14 mouse cellular contexts compared by ENCODE assay signal in the genomic region with DNA sequence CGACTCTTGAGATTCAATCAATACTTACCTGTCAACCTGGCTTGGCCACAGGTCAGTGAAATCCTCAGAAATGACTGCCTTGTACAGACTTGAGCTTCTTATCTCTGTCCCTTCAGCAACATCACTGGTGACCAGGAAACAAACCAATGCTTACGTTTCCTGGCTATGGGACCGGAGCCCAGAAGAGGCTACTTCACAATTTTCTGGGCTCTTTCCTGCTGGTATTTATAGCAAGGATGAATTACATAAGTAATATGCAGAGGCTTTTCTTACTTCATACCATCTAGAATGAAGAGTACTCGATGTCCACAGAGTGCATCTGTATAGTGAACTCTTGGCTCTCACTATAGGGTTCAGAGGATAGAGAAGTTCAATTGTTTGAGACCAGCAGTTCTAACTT.
DNase-seq lines count a peak whose midpoint lies in the region; ATAC-seq and TF ChIP-seq lines count a peak whose summit lies in the region.
"Had no signal": no experiment of that assay in that cellular context is flagged by ENCODE, and none has a peak within 500 bp of the region (broad histone marks: within the 10 kb centered on the region; RNA-seq: fewer than 3 reads in every experiment).

No protein-coding gene starts in this region.

- H3K4me2 ChIP-seq in heart, embryonic 12.5 days = no peak overlapping the region
- no peak overlapping the region for H3K4me2 ChIP-seq in hindbrain, embryonic 11.5 days (replicated peaks; ENCODE audit: low read depth, low read length)
- H3K4me2 ChIP-seq: limb, embryonic 13.5 days had no signal

- H3K4me1 ChIP-seq in liver, adult 2 months (ENCODE audit: control insufficient read depth, insufficient read depth, low read length) = peaks cover 5% of the 10 kb centered on the region
- peaks cover 41% of the 10 kb centered on the region for H3K4me1 ChIP-seq in heart, embryonic 12.5 days (replicated peaks)
- no peaks in the 10 kb centered on the region for H3K4me1 ChIP-seq in hindbrain, embryonic 11.5 days (replicated peaks; ENCODE audit: control insufficient read depth, insufficient read depth, low read length)

- no peaks in the 10 kb centered on the region for H3K79me2 ChIP-seq in liver, adult 2 months (ENCODE audit: control insufficient read depth, insufficient read depth, low read length)

- no peaks in the 10 kb centered on the region for H3K27me3 ChIP-seq in liver, adult 2 months (ENCODE audit: control insufficient read depth, insufficient read depth, low read length)
- H3K27me3 ChIP-seq in heart, embryonic 12.5 days (replicated peaks) = no peaks in the 10 kb centered on the region
- no peaks in the 10 kb centered on the region for H3K27me3 ChIP-seq in hindbrain, embryonic 11.5 days (ENCODE audit: control insufficient read depth, insufficient read depth, low read length)
- H3K27me3 ChIP-seq: limb, embryonic 13.5 days; megakaryocyte, embryonic 14.5 days had no signal

- ATAC-seq in heart, embryonic 12.5 days (ENCODE audit: insufficient number of reproducible peaks, low FRiP score) = no peak
- ATAC-seq in megakaryocyte progenitor cell, adult 5-6 weeks (replicated peaks; ENCODE audit: poor library complexity) = peak; percentile 65
- ATAC-seq in hindbrain, embryonic 11.5 days (ENCODE audit: low FRiP score) = no peak
- no peak for ATAC-seq in erythroblast, adult 5-6 weeks (replicated peaks; ENCODE audit: low FRiP score, poor library complexity, severe bottlenecking)
- ATAC-seq: activated CD4-positive, CD25-positive, alpha-beta regulatory T cell, adult 4 months had no signal

- no peak overlapping the region; the same call in 1 of the 2 replicates for H3K27ac ChIP-seq in liver, adult 2 months (replicated peaks; ENCODE audit: insufficient read depth, low read depth, low read length)
- peak overlapping the region; percentile 27; the same call in 1 of the 2 replicates for H3K27ac ChIP-seq in heart, embryonic 12.5 days (ENCODE audit: poor library complexity, severe bottlenecking)
- H3K27ac ChIP-seq in hindbrain, embryonic 11.5 days (ENCODE audit: low read depth, low read length) = no peak overlapping the region
- H3K27ac ChIP-seq: kidney, postnatal 0 days had no signal

- DNase-seq in cerebellum, adult 9-10 months = peak; percentile 64
- no peak for DNase-seq in cerebellum, postnatal 25 days
- peak; percentile 40 for DNase-seq in liver, adult 2 months (ENCODE audit: extremely low read depth, low read depth, low spot score)
- DNase-seq in liver = no peak
- DNase-seq in hindbrain, embryonic 11.5 days (ENCODE audit: low spot score) = no peak
- DNase-seq: layer of hippocampus, postnatal 36 days; thymus, postnatal 14 days had no signal

- H3K36me3 ChIP-seq in liver, adult 2 months (ENCODE audit: control insufficient read depth, insufficient read depth, low read length) = peaks cover 13% of the 10 kb centered on the region
- H3K36me3 ChIP-seq in heart, embryonic 12.5 days = peaks cover 23% of the 10 kb centered on the region
- no peaks in the 10 kb centered on the region for H3K36me3 ChIP-seq in hindbrain, embryonic 11.5 days (ENCODE audit: control insufficient read depth, insufficient read depth, low read length)

- H3K4me3 ChIP-seq in liver, adult 2 months (ENCODE audit: insufficient read depth, low read depth, low read length) = no peak overlapping the region
- H3K4me3 ChIP-seq in heart, embryonic 12.5 days = no peak overlapping the region
- no peak overlapping the region for H3K4me3 ChIP-seq in hindbrain, embryonic 11.5 days (ENCODE audit: low read depth, low read length)
- H3K4me3 ChIP-seq: limb, embryonic 13.5 days; megakaryocyte, embryonic 14.5 days had no signal

- H3K9me3 ChIP-seq in heart, embryonic 12.5 days (replicated peaks) = peaks cover 7% of the 10 kb centered on the region
- no peaks in the 10 kb centered on the region for H3K9me3 ChIP-seq in hindbrain, embryonic 11.5 days (ENCODE audit: control insufficient read depth, low read length)
- H3K9me3 ChIP-seq: limb, embryonic 13.5 days had no signal

- no peak for TF ChIP-seq CTCF in liver, adult 2 months (IDR thresholded peaks at IDR 0.05; ENCODE audit: low read depth, low read length)

- 40% methylated on average over 4 of the region's 4 CpGs for WGBS in liver, adult 2 months
- WGBS in heart, embryonic 12.5 days = 50% methylated on average over 4 of the region's 4 CpGs
- WGBS in hindbrain, embryonic 11.5 days = 90% methylated on average over 4 of the region's 4 CpGs

- no peak overlapping the region for H3K9ac ChIP-seq in liver, adult 2 months (ENCODE audit: low read depth, low read length)
- H3K9ac ChIP-seq in heart, embryonic 12.5 days = no peak overlapping the region
- H3K9ac ChIP-seq in hindbrain, embryonic 11.5 days (ENCODE audit: low read depth, low read length) = no peak overlapping the region
- H3K9ac ChIP-seq: limb, embryonic 13.5 days had no signal

- TF ChIP-seq POLR2A in liver, adult 2 months (IDR thresholded peaks at IDR 0.05; ENCODE audit: extremely low read depth, insufficient read depth, low read length) = no peak

Comparison
In these comparisons a context has a peak if more than half of its experiments do, and no peak if none do; other contexts are left out.
1. DNase-seq: peak in cerebellum, adult 9-10 months (single experiment) and liver, adult 2 months (single experiment); none in cerebellum, postnatal 25 days (0 of 2), liver (single experiment) and hindbrain, embryonic 11.5 days (single experiment).